ENCODE assay signal across 7 mouse cellular contexts in the genomic region with DNA sequence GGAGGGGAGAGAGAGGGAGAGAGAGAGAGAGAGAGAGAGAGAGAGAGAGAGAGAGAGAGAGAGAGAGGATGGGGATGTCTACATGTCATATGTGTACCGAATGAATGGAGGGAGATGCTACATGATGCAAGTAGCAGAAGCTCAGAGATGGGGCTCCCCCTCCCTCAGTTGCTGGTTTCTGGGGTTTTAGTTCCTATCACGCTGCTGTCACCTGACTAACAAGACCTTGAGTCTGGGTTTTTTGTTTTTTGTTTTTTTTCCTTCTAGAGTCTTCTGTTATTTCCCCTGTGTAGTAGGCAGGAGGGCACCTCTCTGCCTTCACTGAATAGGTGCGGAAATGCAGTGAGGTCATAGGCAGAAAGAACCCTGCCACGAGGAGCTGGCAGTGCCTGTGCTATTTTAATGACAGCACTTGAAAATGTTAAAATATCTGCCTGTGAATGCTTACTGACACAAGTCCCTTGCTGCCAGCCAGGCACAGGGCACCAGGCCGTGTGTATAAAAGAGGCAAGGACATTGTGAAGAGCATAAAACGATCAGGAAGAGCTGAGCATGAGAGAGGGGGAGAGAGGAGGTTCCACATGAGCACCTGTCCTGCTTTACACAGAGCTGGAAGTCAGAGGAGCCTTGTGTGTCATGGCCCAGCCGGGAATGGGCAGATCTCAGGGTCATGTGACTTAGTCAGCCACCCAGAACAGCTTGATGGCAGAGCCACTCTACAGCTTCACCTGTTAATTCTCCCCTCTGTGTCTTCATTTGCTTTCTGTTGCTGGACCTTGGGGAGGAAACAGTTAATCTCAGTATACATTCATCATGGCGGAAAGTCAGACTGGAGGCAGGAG.
DNase-seq lines count a peak whose midpoint lies in the region; ATAC-seq lines count a peak whose summit lies in the region.

No protein-coding gene starts in this region.

- peak; percentile 97 for ATAC-seq in inflammation-experienced regulatory T-cells, adult 6 months

- DNase-seq in B cell, adult 2 months: peak; percentile 54 to 58
- DNase-seq in T-cell, adult 2 months (ENCODE audit: low spot score): peak; percentile 30
- DNase-seq in heart, adult 9 months (ENCODE audit: low spot score in 2 of 2): peak; percentile 51 to 69
- no peak for DNase-seq in right cerebral cortex, postnatal 14 days
- no peak for DNase-seq in layer of hippocampus, adult 11-12 months (ENCODE audit: low spot score)
- no peak for DNase-seq in right cerebral cortex, postnatal 25 days

Comparison
In these comparisons a context has a peak if more than half of its experiments do, and no peak if none do; other contexts are left out.
1. DNase-seq: peak in B cell, adult 2 months (2 of 2), T-cell, adult 2 months (single experiment) and heart, adult 9 months (2 of 2); none in right cerebral cortex, postnatal 14 days (single experiment), layer of hippocampus, adult 11-12 months (single experiment) and right cerebral cortex, postnatal 25 days (single experiment).